Mouse (Mus musculus) heart, adult 8-10 months (tissue): ENCODE measurements around the gene 1700013G24Rik. TPM values are rescaled to one million over a fixed set of nuclear protein-coding genes. Genes with fewer than 3 reads are reported as not detected.
A peak's percentile ranks its signal among the peaks of the same experiment; 100 is the strongest.

ENCODE experiments used
- DNase-seq: peaks from one replicate; pipeline ENCODE4 v3.0.0; 2022; ENCODE audit warnings: low spot score
- total RNA-seq, 4 experiments: library from RNA; stranded (reverse); gene quantifications; 2 replicates each; pipeline ENCODE4 v1.2.4; 2022

The 1700013G24Rik gene
- total RNA-seq, 4 experiments from 2014 or later = not detected

DNA sequence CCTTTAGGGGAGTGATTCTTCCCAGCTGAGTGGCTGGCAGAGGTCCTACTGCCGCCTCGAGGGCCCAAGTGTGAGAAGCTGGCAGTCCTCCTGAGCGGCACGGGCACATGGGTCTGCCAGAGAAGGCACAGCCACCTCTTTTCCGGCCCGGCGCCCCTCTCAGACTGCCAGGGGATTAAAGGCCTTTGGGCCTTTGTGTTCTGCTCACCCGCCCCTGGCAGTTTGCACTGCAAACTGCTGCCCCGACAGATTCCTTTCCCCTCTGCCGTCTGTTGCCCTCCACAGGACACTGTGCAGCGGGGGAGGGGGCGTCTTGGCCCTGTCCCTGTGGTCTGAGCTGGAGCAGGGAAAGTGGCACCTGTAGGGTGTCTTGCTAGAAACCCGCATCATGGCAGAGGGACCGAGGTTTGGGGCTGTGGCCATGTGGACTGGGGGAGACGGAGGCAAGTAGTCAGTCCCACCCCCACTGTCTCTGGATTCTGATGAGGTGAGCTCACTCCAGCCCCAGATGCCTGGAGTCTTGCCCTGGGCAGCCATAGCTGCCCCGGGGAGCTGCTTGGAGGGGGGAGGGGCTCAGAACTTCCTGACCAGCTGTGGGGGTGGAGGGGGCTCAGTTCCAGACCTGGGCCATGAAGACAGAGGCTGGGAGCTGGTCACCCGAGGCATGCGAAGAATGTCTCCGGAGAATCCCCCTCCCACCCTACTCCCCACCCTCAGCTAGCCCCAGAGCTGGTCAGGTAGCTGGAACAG, 41.8 kb downstream of the 1700013G24Rik start:
- DNase-seq = no peak

DNA sequence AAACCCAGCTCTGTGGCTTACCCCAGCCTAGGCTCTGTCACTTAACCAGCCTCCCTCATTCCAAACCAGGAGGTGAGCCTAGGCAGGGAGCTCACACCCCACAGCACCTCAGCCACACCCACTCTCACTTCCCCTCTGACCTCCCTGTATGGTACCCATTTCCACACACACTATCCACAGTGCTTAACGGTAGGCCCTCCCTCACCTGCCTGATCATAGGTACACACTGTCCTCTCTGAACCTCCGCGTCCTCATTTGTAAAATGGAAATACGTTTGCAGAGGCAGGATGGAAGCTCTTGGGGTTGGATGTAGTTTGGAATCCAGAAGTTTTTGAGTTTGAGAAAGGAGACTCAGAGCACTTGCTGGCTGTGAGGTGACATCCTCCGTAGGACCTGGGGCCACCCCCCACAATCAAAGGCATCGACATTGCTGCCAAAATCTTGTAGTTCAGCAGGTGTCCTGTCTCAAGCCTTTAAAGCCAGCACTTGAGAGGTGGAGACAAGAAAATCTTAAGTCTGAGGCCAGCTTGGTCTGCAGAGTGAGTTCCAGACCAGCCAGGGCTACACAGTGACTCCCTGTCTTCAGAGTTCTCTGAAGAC, 42.5 kb downstream of the 1700013G24Rik start:
- DNase-seq = no peak

DNA sequence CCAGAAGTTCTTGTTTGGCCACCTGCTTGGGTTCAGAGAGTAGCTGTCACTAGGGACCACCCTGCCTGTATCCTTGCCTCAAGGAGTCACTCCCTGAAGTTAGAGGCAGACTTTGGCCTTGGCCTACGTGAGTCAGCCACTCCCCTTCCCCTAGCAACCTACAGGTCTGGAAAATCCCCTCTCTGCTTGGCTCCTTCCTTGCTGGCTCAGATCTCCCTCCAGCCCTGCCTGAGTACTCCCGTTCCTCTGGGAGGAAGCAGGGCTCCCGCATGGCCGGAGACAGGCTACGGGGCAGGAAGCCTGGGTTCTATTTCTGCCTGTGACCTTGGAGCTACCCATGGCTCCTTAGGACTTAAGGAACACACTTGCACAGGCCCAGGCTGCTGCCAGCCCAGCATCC, 44.3 kb downstream of the 1700013G24Rik start:
- DNase-seq = peak; percentile 88

DNA sequence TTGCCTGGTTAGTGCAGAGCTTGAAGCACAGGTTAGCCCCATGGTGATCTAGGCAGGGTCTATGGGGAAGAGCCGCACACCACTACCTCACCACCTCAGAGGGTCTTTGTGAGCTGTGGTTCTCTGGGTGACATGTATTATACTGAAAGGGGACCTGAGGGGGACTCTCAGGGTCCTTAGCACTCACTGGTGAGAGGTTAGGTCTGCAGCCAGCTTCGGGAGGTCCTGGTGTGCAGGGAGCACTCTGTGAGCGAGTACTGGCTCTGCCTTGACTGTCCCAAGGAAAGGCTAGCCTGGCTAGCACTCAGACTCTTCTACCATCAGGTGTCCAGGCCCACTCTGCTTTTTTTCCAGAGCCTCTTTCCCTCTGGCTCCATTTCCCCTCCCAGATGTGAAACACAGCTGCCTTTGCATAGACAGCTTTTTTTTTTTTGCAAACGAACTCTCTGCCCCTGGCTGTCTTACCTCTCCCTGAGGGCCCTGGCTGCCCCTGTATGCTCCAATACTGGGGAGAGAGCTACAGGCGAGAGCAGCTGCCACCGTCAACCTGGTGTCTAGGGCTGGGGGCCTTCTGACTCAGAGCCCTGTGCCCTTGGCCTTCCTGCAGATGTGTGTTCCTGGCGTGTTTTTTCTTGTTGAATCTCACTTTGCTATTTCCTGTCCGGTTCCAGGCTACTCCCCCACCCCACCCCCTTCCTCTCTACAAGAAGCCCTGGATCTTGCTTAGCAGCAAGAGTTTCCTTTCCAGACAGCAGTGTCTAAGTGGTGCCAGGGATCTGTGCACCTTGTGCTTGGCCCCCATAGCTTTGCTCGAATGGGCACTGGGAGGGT, 45.0 kb downstream of the 1700013G24Rik start:
- peak; percentile 84 for DNase-seq

DNA sequence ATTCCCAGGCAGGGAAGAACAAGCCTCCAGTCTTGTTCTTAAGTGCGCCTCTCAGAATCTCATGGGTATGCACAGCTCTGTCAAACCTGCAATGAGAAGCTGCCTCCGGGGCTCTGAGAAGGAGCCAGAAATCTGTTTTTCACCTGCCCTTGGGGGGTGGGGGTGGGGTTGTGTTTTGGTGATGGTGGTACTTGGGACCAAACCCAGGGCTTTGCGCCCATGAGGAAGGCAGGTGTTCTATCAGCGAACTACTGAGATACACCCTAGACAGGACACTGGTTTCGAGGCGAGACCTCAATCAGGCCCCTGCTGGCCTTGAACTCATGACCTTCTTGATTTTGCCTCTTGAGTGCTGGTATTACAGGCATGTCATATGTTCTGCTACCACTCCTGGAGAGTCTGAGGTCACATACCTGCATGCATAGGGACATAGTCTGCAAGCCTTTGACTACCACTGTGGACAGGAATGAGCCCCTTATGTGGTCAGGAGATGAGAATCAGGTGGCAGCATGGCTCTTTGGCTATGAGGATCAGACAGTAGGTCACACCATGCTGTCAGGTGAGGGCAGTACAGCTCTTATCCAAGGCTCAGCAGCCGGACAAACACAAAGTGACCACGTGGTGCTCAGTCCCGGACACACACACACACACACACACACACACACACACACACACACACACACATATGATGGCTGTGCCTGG, 45.9 kb downstream of the 1700013G24Rik start:
- DNase-seq = no peak

DNA sequence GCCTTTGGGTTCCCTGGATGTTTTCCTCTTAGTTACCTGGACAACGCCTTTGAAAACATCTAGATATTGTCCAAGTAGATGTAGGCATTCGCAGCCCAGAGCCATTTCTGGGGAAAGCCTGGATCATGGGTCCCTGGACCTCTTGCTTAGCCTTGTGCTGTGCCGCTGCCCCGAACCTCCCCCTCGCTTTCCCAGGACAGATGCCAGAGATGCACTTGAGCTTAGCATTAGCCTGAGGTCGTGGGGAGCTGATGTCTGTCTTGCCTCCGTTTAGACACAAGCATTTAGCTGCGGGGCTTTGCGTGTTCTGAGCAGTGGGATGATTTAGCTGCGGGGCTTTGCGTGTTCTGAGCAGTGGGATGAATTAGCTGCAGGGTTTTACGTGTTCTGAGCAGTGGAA, 47.1 kb downstream of the 1700013G24Rik start:
- DNase-seq = no peak

DNA sequence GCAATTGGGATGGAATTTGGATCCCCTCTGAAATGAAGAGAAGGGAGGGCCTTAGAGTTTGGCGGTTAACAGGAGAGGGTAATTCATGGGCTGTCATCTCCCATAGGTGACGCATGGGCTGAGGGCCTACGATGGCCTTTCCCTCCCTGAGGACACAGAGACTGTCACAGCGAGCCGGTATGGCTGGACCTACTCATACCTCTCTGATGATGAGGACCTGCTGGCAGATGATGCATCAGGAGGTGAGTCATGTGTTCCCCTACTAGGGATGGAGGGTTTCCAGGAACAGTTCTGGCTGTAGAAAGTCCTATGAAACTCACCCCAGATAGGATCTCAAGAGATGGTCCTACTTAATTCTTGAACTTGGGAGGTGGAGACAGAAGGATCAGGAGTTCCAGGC, 47.9 kb downstream of the 1700013G24Rik start:
- no peak for DNase-seq

DNA sequence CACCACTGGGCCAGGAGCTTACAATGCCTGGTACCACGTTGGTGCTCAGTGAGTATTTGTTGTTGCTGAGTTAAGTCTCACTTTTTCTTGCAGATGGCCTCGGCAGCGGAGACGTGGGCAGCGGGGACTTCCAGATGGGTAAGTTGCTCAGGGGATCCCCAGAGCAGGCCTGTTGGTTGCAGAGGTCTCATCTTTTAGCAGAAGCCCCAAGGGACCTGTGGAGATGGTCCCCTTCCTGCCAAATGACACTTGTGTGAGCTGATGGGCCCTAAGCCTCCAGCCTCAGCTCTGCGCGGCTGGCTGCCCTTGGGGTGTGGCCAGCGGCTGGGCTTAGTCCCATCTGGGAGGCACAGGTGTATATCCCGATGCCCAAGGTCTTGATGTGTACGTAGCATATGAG, 49.1 kb downstream of the 1700013G24Rik start:
- no peak for DNase-seq

DNA sequence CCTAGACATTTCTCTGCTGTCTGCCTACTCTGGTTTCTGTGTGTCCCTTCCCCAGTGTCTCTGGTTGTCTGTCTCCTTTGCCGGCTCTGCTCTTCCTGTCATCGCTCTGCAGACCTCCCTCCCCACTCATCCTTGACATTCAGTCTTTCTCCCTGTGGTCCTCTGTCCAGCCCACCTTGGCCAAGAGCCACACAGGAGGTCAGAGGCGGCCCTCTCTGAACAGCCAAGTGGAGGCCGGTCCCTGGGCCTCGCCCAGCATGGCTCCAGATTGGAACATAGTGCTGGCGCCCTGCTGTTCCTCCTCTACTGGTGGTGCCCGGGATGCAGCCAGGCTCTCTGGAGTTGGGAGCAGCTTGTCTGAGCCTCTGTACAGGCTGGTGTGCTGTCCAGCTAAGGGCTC, 49.7 kb downstream of the 1700013G24Rik start:
- DNase-seq = no peak

DNA sequence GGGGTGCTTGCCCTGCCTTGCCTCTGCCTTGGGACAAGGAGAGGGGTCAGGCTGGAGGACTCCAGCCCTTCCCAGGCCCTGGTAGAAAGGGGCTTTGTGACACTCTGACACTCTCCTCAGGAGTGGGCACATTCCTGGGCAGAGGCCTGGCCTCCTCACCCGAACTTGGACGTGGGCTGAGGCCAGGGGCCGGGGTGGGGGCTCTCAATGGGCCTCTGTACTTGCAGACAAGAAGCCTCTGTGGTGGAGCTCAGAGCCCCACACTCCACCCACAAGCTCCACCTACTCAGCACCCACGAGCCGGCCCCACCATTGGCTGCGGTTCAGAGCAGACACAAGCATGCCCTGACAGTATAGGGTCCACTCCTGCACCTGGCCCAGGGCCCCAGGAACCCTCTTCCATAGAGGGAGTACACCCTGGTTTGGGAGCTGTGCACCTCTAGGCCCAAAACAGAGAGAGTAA, 50.5 kb downstream of the 1700013G24Rik start:
- no peak for DNase-seq

Other genes starting within 250 kb of the 1700013G24Rik start
- gene Wnt4, start 175.8 kb upstream of the 1700013G24Rik start, total RNA-seq = under 1 TPM; 0.09 to 0.25 (median 0.15) TPM
- gene Cdc42, start 95.6 kb upstream of the 1700013G24Rik start, total RNA-seq = 100 to 1,000 TPM; 121 to 145 (median 138) TPM
- not detected for gene Cela3a, start 43.5 kb upstream of the 1700013G24Rik start, total RNA-seq
- gene Cela3b, start 22.7 kb upstream of the 1700013G24Rik start, total RNA-seq = not detected
- 100 to 1,000 TPM; 124 to 205 (median 189) TPM for gene Hspg2, start 15.5 kb downstream of the 1700013G24Rik start, total RNA-seq
- not detected for gene Ldlrad2, start 121.3 kb downstream of the 1700013G24Rik start, total RNA-seq
- gene Usp48, start 140.5 kb downstream of the 1700013G24Rik start, total RNA-seq = 10 to 100 TPM; 29.2 to 39.0 (median 33.6) TPM
- gene Rap1gap, start 211.4 kb downstream of the 1700013G24Rik start, total RNA-seq = 10 to 100 TPM; 12.1 to 16.5 (median 14.5) TPM